Mouse (Mus musculus) lung, postnatal 10 days (tissue): ENCODE measurements around the gene Cltc.

Source experiments
- DNase-seq: peaks from one replicate; pipeline ENCODE4 v3.0.0; 2021

The Cltc gene

DNA sequence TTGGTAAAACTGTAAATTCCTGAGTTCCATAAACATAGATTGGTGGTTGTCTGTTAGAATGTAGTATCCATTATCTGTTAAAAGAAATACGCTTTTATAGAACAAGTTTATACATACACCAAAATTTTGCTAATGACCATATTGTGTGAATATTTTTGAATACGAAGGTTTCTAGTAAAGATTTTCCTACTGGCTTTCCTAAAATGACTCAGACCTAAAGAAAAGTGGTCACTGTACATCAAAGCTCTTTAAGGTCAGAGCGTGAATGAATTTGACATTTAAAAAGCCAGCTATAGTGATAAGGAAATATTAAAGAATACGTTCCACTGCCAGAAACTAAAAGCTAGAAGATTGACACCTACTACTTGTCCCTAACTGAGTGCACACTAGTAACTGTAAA, 112.8 kb downstream of the Cltc start:
- DNase-seq = no peak
